Mouse (Mus musculus): ENCODE results near the gene Cbx5. TPM values are rescaled to one million over a fixed set of nuclear protein-coding genes. Genes with fewer than 3 reads are reported as not detected.
A peak's percentile ranks its signal among the peaks of the same experiment; 100 is the strongest.
"Not testable (repeated sequence)": the region's sequence is repeated elsewhere in the genome, so short reads cannot be mapped to it uniquely, and the experiment has no call there.

The Cbx5 gene
- polyA plus RNA-seq, 1 experiment from 2014 or later = 176 TPM

- peaks cover 7% of the 10 kb centered on the region; the same call in 1 of the 2 replicates for H3K4me1 ChIP-seq
- peaks cover 44% of the 10 kb centered on the region for H3K36me3 ChIP-seq
- no peak overlapping the region for H3K27ac ChIP-seq
- no peaks in the 10 kb centered on the region for H3K27me3 ChIP-seq
- H3K9ac ChIP-seq = no peak overlapping the region
- H3K9me3 ChIP-seq = no peaks in the 10 kb centered on the region
- ATAC-seq (ENCODE audit: insufficient number of reproducible peaks, insufficient read depth, low FRiP score, low TSS enrichment) = peak; percentile 37; the same call in 1 of the 2 replicates
- no peak overlapping the region for H3K4me2 ChIP-seq (replicated peaks)
- WGBS = 84% methylated on average over 28 of the region's 28 CpGs
- no peak overlapping the region for H3K4me3 ChIP-seq
These were observed 9.0 kb upstream of the Cbx5 start for GRCm38 (mm10) chr15:103248401-103249313.

DNA sequence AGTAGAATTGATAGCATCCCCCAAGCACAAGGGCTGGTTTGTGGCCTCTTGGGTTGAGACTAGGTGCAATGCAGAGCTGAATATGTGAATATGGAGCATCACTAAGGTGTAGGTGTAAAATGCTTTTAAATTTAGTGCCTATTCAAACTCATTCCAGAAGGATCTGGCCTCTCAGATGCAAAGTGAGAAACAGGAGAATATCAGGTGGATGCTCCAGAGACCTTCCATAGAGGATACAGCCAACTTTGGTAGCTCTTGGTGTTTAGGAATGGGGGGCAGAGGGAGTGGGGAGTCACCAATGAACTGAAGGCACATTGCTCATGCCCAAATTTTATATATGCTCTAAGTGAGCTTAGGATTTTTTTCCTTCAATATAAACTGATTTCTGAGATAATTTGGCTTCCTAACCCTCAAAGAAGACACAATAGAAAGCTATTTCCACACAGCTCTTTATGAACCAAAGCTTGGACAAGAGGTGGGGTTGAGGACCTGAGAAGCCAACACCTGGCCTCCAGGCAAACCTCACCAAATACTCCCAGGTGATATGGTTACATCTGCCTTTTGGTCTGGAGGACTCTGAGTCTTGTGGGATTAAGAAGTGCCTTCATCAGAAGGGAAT lies 8.3 kb upstream of the Cbx5 start:
- no peaks in the 10 kb centered on the region for H3K9me3 ChIP-seq
- no peak overlapping the region for H3K4me3 ChIP-seq
- ATAC-seq (ENCODE audit: insufficient number of reproducible peaks, insufficient read depth, low FRiP score, low TSS enrichment) = no peak
- H3K9ac ChIP-seq = no peak overlapping the region
- H3K4me2 ChIP-seq (replicated peaks) = no peak overlapping the region
- H3K27ac ChIP-seq = no peak overlapping the region
- peaks cover 51% of the 10 kb centered on the region for H3K36me3 ChIP-seq
- peaks cover 13% of the 10 kb centered on the region for H3K4me1 ChIP-seq
- H3K27me3 ChIP-seq = no peaks in the 10 kb centered on the region

DNA sequence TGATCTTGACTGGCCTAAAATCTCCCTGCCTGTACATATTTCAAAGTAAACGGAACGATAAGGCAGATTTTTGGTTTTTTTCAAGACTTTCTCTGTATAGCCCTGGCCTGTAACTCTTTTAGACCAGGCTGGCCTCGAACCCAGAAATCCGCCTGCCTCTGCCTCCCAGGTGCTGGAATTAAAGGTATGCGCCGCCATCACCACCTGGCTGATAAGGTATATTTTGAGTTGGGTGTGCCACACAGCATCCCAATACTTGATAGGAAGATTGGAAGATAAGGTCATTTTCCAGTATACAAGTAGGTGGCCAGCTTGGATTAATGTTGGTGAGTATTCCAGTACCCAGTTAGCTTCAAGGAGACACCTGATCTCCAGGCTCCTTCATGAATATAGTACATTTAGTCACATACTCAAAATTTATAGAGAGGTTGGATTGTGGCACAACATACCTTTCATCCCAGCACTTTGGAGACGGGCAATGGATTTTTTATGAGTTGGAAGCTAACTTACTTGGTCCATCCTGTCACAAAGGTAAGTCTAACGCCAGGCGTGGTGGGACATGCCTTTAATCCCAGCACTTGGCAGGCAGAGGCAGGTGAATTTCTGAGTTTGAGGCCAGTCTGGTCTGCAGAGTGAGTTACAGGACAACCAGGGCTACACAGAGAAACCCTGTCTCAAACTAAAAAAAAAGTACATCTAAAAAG lies 7.6 kb upstream of the Cbx5 start:
- Histone ChIP-seq H3K9ac (no peak overlapping the region), H3K4me3 (no peak overlapping the region), H3K4me2 (replicated peaks) (no peak overlapping the region), H3K4me1 (peaks cover 20% of the 10 kb centered on the region), H3K36me3 (peaks cover 57% of the 10 kb centered on the region), H3K27ac (no peak overlapping the region), H3K9me3 (no peaks in the 10 kb centered on the region), H3K27me3 (no peaks in the 10 kb centered on the region)
- no peak for ATAC-seq (ENCODE audit: insufficient number of reproducible peaks, insufficient read depth, low FRiP score, low TSS enrichment)
- 88% methylated on average over 9 of the region's 9 CpGs for WGBS

DNA sequence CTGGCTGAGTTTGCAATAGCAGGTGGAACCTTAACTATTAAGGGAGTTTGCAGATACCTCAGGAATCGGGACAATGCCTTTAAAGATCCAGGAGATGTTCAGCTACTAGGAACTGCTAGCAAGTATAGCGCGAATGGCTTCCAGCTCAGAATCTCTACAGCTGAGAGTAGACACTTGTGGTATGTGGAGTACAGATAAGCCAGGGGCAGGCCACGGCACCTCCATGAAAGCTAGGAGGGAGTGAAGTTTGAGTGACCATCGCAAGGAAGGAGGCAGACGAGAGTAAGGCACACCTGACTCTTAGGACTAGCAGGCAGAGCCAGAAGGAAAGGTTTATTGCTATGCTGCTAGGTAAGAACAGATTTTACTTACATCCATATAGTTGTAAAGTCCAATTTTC lies 6.0 kb upstream of the Cbx5 start:
- WGBS = 79% methylated on average over 6 of the region's 6 CpGs

DNA sequence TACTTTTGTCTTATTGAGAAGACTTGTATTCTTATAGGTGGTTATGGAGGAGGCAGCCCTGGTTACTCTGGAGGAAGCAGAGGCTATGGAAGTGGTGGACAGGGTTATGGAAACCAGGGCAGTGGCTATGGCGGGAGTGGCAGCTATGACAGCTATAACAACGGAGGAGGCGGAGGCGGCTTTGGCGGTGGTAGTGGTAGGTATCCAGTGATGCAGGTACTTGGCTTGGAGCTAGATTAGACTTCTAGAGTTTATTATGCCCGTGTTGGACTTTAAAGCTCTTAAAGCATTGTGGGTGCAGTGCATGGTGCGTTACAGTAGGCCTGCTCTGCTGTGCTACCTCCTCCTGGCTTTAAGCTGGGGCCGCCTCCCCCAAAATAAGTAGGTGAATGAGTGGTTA lies 3.3 kb upstream of the Cbx5 start:
- H3K4me1 ChIP-seq = peaks cover 23% of the 10 kb centered on the region
- no peaks in the 10 kb centered on the region for H3K9me3 ChIP-seq
- H3K27ac ChIP-seq = no peak overlapping the region
- H3K4me2 ChIP-seq (replicated peaks) = peak overlapping the region; percentile 94
- 69% methylated on average over 8 of the region's 8 CpGs for WGBS
- no peaks in the 10 kb centered on the region for H3K27me3 ChIP-seq
- ATAC-seq (ENCODE audit: insufficient number of reproducible peaks, insufficient read depth, low FRiP score, low TSS enrichment) = no peak
- peaks cover 51% of the 10 kb centered on the region for H3K36me3 ChIP-seq
- H3K9ac ChIP-seq = peak overlapping the region; percentile 87; the same call in 1 of the 2 replicates
- H3K4me3 ChIP-seq = peak overlapping the region; percentile 61

More for the DNA sequence above, 6.0 kb upstream of the Cbx5 start:
- H3K4me2 ChIP-seq (replicated peaks) = 0 out of 2 replicates have a peak overlapping the region, but pooled peaks have one; percentile 13
- H3K36me3 ChIP-seq = peaks cover 65% of the 10 kb centered on the region
- no peak overlapping the region for H3K9ac ChIP-seq
- no peak overlapping the region for H3K4me3 ChIP-seq
- no peak overlapping the region for H3K27ac ChIP-seq
- peaks cover 21% of the 10 kb centered on the region for H3K4me1 ChIP-seq
- H3K9me3 ChIP-seq = no peaks in the 10 kb centered on the region
- H3K27me3 ChIP-seq = no peaks in the 10 kb centered on the region
- no peak for ATAC-seq (ENCODE audit: insufficient number of reproducible peaks, insufficient read depth, low FRiP score, low TSS enrichment)

GRCm38 (mm10) chr15:103241071-103242018 lies 1.7 kb upstream of the Cbx5 start:
- peak overlapping the region; percentile 61 for H3K4me3 ChIP-seq
- H3K27me3 ChIP-seq; ATAC-seq (ENCODE audit: insufficient number of reproducible peaks, insufficient read depth, low FRiP score, low TSS enrichment); H3K9me3 ChIP-seq: not testable (repeated sequence)
- peak overlapping the region; percentile 94 for H3K4me2 ChIP-seq (replicated peaks)
- H3K36me3 ChIP-seq = peaks cover 36% of the 10 kb centered on the region
- peaks cover 23% of the 10 kb centered on the region for H3K4me1 ChIP-seq
- peak overlapping the region; percentile 87 for H3K9ac ChIP-seq
- WGBS = 11% methylated on average over 12 of the region's 12 CpGs
- peak overlapping the region; percentile 94 for H3K27ac ChIP-seq

DNA sequence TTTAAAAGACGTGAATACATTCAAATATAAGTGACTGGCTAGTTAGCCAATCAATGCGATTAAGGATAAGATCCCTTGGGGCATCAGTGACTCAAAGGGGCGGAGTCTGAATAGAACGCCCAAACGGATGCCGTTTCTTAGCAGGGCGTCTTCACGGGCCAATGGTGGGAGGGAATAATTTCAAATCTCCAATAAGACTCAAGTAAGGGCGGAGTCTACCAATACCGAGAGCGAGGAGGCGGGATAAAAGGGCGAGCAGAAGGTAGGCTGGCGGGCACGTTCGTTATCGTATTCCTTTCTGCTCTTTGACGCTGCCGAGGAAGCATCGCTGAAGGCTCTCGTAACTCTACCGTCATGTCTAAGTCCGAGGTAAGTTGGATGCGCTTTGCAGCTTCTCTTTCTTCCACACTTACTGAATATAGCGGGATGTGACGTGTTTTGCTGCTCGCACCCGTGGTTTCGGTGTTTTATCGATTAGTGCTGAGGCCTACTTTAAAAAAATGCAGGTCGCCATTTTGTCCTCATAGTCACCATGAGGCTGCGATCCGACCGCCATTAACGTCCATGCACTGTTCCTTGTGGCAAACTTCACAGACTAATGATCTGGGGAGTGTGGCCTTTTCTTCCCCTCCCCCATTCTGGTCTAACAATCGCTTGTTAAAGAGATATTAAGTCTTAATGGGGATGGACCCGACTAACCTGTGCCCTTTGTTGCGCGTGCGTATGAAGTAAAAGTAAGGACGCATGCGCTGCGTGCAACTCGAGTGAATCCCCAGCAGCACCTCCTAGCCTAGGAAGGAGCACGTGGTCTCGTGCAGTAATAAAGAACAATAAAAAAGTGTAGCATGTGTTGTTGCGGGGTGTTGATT lies 778 bp upstream of the Cbx5 start, which contains the start of gene Hnrnpa1:
Gene Hnrnpa1, plus strand, starts transcription at position 273 of the 869 bp plus-strand sequence.
- H3K4me1 ChIP-seq = peaks cover 23% of the 10 kb centered on the region
- H3K36me3 ChIP-seq = peaks cover 33% of the 10 kb centered on the region
- H3K27me3 ChIP-seq = no peaks in the 10 kb centered on the region
- H3K4me2 ChIP-seq (replicated peaks) = peak within 1 kb of the TSS; percentile 94
- under 1% methylated on average over 47 of the region's 47 CpGs for WGBS
- peak within 1 kb of the TSS; percentile 61 for H3K4me3 ChIP-seq
- ATAC-seq (ENCODE audit: insufficient number of reproducible peaks, insufficient read depth, low FRiP score, low TSS enrichment) = peak; percentile 90
- H3K9me3 ChIP-seq = no peaks in the 10 kb centered on the region
- peak within 1 kb of the TSS; percentile 87 for H3K9ac ChIP-seq
- peak within 1 kb of the TSS; percentile 94 for H3K27ac ChIP-seq

DNA sequence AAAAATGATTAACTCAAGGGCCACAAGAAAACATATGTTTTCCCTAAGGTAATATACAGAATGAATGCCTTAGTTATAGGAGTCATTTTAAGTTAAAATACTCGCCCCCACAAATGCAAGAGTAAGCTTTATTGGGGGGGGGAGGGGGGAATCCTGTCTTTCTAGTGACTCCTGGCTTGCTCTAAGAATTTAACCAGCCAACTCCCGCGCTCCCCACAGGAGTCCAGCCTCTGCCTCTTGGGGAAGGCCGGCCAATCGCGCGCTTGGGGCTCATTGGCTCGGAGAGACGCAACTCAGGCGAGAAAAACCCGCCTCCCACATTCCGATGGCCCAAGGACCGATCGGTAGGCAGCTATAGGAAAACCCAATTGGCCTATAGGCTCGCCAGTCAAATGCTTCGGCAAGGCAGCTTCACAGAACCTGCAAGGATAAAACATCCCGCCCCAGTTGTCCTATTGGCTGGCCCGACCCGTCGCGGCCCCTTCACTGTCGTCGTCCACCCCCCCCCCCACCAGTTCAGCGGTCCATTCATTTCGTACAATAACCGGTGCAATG lies 409 bp downstream of the Cbx5 start:
- Histone ChIP-seq H3K4me2 (replicated peaks) (peak overlapping the region; percentile 58), H3K9me3 (no peaks in the 10 kb centered on the region), H3K4me1 (peaks cover 23% of the 10 kb centered on the region), H3K27ac (peak overlapping the region; percentile 94), H3K4me3 (peak overlapping the region; percentile 61), H3K27me3 (no peaks in the 10 kb centered on the region), H3K36me3 (peaks cover 41% of the 10 kb centered on the region), H3K9ac (peak overlapping the region; percentile 87)
- peak; percentile 89 for ATAC-seq (ENCODE audit: insufficient number of reproducible peaks, insufficient read depth, low FRiP score, low TSS enrichment)
- WGBS = under 1% methylated on average over 25 of the region's 26 CpGs

GRCm38 (mm10) chr15:103237295-103237694 lies 2.3 kb downstream of the Cbx5 start:
- Histone ChIP-seq H3K27me3 (no peaks in the 10 kb centered on the region), H3K27ac (no peak overlapping the region), H3K4me3 (no peak overlapping the region), H3K9ac (no peak overlapping the region), H3K4me1 (peaks cover 7% of the 10 kb centered on the region; the same call in 1 of the 2 replicates), H3K36me3 (peaks cover 24% of the 10 kb centered on the region), H3K9me3 (no peaks in the 10 kb centered on the region), H3K4me2 (replicated peaks) (no peak overlapping the region)
- no peak for ATAC-seq (ENCODE audit: insufficient number of reproducible peaks, insufficient read depth, low FRiP score, low TSS enrichment)
- WGBS = 93% methylated on average over 7 of the region's 7 CpGs

DNA sequence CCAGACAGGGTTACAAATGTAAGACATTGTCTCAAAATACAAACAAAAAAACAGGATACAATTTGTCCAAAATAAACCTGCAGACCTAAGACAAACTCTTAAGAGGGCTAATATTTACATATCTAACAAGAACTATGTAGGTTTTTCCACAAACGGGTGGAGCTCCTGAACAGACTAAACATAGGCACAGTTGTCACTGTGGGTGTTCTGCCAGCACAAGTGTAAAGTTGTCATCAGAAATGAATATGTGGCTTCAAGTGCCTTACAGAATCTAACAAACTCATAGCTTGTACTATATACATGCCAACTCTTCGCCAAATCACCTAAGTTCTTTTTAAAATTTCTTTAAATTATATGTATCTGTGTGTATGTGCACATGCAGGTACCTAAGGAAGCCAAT lies 6.5 kb downstream of the Cbx5 start:
- no peaks in the 10 kb centered on the region for H3K9me3 ChIP-seq

More for the DNA sequence above, 6.5 kb downstream of the Cbx5 start:
- peaks cover 16% of the 10 kb centered on the region for H3K36me3 ChIP-seq
- ATAC-seq (ENCODE audit: insufficient number of reproducible peaks, insufficient read depth, low FRiP score, low TSS enrichment) = no peak
- peaks cover 8% of the 10 kb centered on the region; the same call in 1 of the 2 replicates for H3K4me1 ChIP-seq
- no peak overlapping the region for H3K4me2 ChIP-seq (replicated peaks)
- H3K27ac ChIP-seq = no peak overlapping the region
- H3K27me3 ChIP-seq = no peaks in the 10 kb centered on the region
- 88% methylated on average over 2 of the region's 2 CpGs for WGBS
- no peak overlapping the region for H3K9ac ChIP-seq
- no peak overlapping the region for H3K4me3 ChIP-seq

Data from embryonic facial prominence, embryonic 12.5 days (tissue).